Mouse (Mus musculus) hindbrain, embryonic 14.5 days (tissue): ENCODE measurements around the gene Fbxw5. TPM values are rescaled to one million over a fixed set of nuclear protein-coding genes. Genes with fewer than 3 reads are reported as not detected.

Experiments
- ATAC-seq: fragments of 200-750 bp; cut with Nextera tagmentation; 2 replicates; pipeline ENCODE4 v1.8.0; 2017; ENCODE audit warnings: moderate number of reproducible peaks, mild to moderate bottlenecking, moderate TSS enrichment, moderate library complexity; ENCODE audit not compliant: low FRiP score
- DNase-seq: peaks from one replicate; pipeline ENCODE4 v3.0.0-alpha.2; 2015; ENCODE audit warnings: low spot score
- H3K27ac ChIP-seq: fragments of 300-500 bp; sonication (generic); 2 replicates; pipeline ENCODE4 v1.5.1; 2014; ENCODE audit warnings: mild to moderate bottlenecking, moderate library complexity
- H3K27me3 ChIP-seq: fragments of 300-500 bp; sonication (generic); 2 replicates; pipeline ENCODE4 v1.6.1; 2014; ENCODE audit warnings: mild to moderate bottlenecking, low read length, mixed read lengths; ENCODE audit not compliant: control insufficient read depth, insufficient read depth
- H3K36me3 ChIP-seq: fragments of 300-500 bp; sonication (generic); replicated peaks from 2 replicates; pipeline ENCODE4 v1.6.1; 2014; ENCODE audit not compliant: control insufficient read depth, insufficient read depth
- H3K4me1 ChIP-seq: fragments of 300-500 bp; sonication (generic); replicated peaks from 2 replicates; pipeline ENCODE4 v1.6.1; 2014; ENCODE audit warnings: antibody characterized with exemption, low read length, mixed read lengths; ENCODE audit not compliant: control insufficient read depth, insufficient read depth
- H3K4me2 ChIP-seq: fragments of 300-500 bp; sonication (generic); replicated peaks from 2 replicates; pipeline ENCODE4 v1.6.1; 2014; ENCODE audit warnings: mild to moderate bottlenecking, moderate library complexity
- H3K4me3 ChIP-seq: fragments of 300-500 bp; sonication (generic); replicated peaks from 2 replicates; pipeline ENCODE4 v1.5.1; 2014; ENCODE audit warnings: mild to moderate bottlenecking, low read length
- H3K9ac ChIP-seq: fragments of 300-500 bp; sonication (generic); 2 replicates; pipeline ENCODE4 v1.6.1; 2014
- H3K9me3 ChIP-seq: fragments of 300-500 bp; sonication (generic); 2 replicates; pipeline ENCODE4 v1.6.1; 2016; ENCODE audit warnings: low read length; ENCODE audit not compliant: control insufficient read depth
- WGBS: fragments of 180-500 bp; shearing (Covaris S2); extraction: QIAGEN DNeasy Blood & Tissue Kit; methylation state at CpG from one replicate; pipeline ENCODE4 v1.1.7; 2014; 5-methylcytosine and 5-hydroxymethylcytosine counted together
- polyA plus RNA-seq: library from polyadenylated mRNA; unstranded; fragments of >200 nt; fragmentation: Nextera tagmentation; extraction: Ambion mirVana; gene quantifications from 2 replicates; pipeline ENCODE4 v1.2.1, GENCODE M21; 2014

Gene Fbxw5
- polyA plus RNA-seq, 1 experiment from 2014 or later: 116 TPM

GRCm38 (mm10) chr2:25493476-25493961 lies 7.0 kb upstream of the Fbxw5 start, which contains the start of gene Lcn12:
Lcn12 (minus strand) TSS chr2:25493911.
- Histone ChIP-seq H3K27me3 (no peaks in the 10 kb centered on the region), H3K4me2 (no peak within 1 kb of the TSS), H3K27ac (no peak within 1 kb of the TSS), H3K36me3 (no peaks in the 10 kb centered on the region), H3K4me3 (no peak within 1 kb of the TSS), H3K4me1 (no peaks in the 10 kb centered on the region), H3K9ac (no peak within 1 kb of the TSS), H3K9me3 (no peaks in the 10 kb centered on the region)
- 89% methylated on average over 5 of the region's 5 CpGs for WGBS
- ATAC-seq (no peak), DNase-seq (no peak)

GRCm38 (mm10) chr2:25496462-25496861 lies 4.1 kb upstream of the Fbxw5 start:
- 48% methylated on average over 4 of the region's 4 CpGs for WGBS
- DNase-seq (peak; percentile 40), ATAC-seq (no peak)
- Histone ChIP-seq H3K36me3 (no peaks in the 10 kb centered on the region), H3K27ac (no peak overlapping the region), H3K27me3 (no peaks in the 10 kb centered on the region), H3K4me3 (no peak overlapping the region), H3K9me3 (no peaks in the 10 kb centered on the region), H3K4me2 (no peak overlapping the region), H3K4me1 (peaks cover 3% of the 10 kb centered on the region), H3K9ac (no peak overlapping the region)

- H3K9me3 ChIP-seq: no peaks in the 10 kb centered on the region
- ATAC-seq: no peak
- H3K4me3 ChIP-seq: no peak overlapping the region
- no peak overlapping the region for H3K4me2 ChIP-seq
- H3K9ac ChIP-seq: no peak overlapping the region
- WGBS: 58% methylated on average over 6 of the region's 6 CpGs
- H3K36me3 ChIP-seq: peaks cover 6% of the 10 kb centered on the region; the same call in 1 of the 2 replicates
- DNase-seq: no peak
- no peaks in the 10 kb centered on the region for H3K27me3 ChIP-seq
- H3K4me1 ChIP-seq: peaks cover 11% of the 10 kb centered on the region
- peak overlapping the region; percentile 43; the same call in 1 of the 2 replicates for H3K27ac ChIP-seq
Observed at GRCm38 (mm10) chr2:25497846-25498575, 2.5 kb upstream of the Fbxw5 start.

GRCm38 (mm10) chr2:25498622-25499478 lies 1.7 kb upstream of the Fbxw5 start:
- Histone ChIP-seq H3K4me3 (no peak overlapping the region), H3K9ac (no peak overlapping the region), H3K4me1 (peaks cover 11% of the 10 kb centered on the region), H3K27me3 (no peaks in the 10 kb centered on the region), H3K4me2 (no peak overlapping the region), H3K27ac (no peak overlapping the region), H3K36me3 (peaks cover 14% of the 10 kb centered on the region), H3K9me3 (no peaks in the 10 kb centered on the region)
- WGBS: 73% methylated on average over 15 of the region's 15 CpGs
- no peak for ATAC-seq
- DNase-seq: no peak

- DNase-seq (no peak), ATAC-seq (peak; percentile 41; the same call in 1 of the 2 replicates)
- Histone ChIP-seq H3K36me3 (peaks cover 27% of the 10 kb centered on the region), H3K9me3 (no peaks in the 10 kb centered on the region), H3K27me3 (no peaks in the 10 kb centered on the region), H3K9ac (peak overlapping the region; percentile 32; the same call in 1 of the 2 replicates), H3K27ac (0 out of 2 replicates have a peak overlapping the region, but pooled peaks have one; percentile 34), H3K4me1 (peaks cover 11% of the 10 kb centered on the region), H3K4me2 (peak overlapping the region; percentile 50), H3K4me3 (peak overlapping the region; percentile 71)
- 69% methylated on average over 6 of the region's 6 CpGs for WGBS
Observed at GRCm38 (mm10) chr2:25500071-25500575, 427 bp upstream of the Fbxw5 start.

GRCm38 (mm10) chr2:25501593-25502486 lies 1.3 kb downstream of the Fbxw5 start, which contains the start of gene C8g:
C8g (minus strand) TSS chr2:25501719.
- peak within 1 kb of the TSS; percentile 97 for H3K4me2 ChIP-seq
- peaks cover 37% of the 10 kb centered on the region for H3K36me3 ChIP-seq
- no peaks in the 10 kb centered on the region for H3K27me3 ChIP-seq
- 81% methylated on average over 20 of the region's 20 CpGs for WGBS
- no peaks in the 10 kb centered on the region for H3K9me3 ChIP-seq
- DNase-seq (no peak), ATAC-seq (no peak; the same call in 1 of the 2 replicates)
- H3K4me3 ChIP-seq: peak within 1 kb of the TSS; percentile 71
- peaks cover 11% of the 10 kb centered on the region for H3K4me1 ChIP-seq
- H3K27ac ChIP-seq: peak within 1 kb of the TSS; percentile 72
- H3K9ac ChIP-seq: peak within 1 kb of the TSS; percentile 92

- peaks cover 37% of the 10 kb centered on the region for H3K36me3 ChIP-seq
- H3K9ac ChIP-seq: no peak overlapping the region
- no peak overlapping the region for H3K4me2 ChIP-seq
- WGBS: 95% methylated on average over 3 of the region's 3 CpGs
- H3K9me3 ChIP-seq: no peaks in the 10 kb centered on the region
- H3K4me3 ChIP-seq: no peak overlapping the region
- H3K27me3 ChIP-seq: no peaks in the 10 kb centered on the region
- DNase-seq (no peak), ATAC-seq (no peak)
- peaks cover 11% of the 10 kb centered on the region for H3K4me1 ChIP-seq
- no peak overlapping the region for H3K27ac ChIP-seq
Observed at GRCm38 (mm10) chr2:25502726-25503125, 2.2 kb downstream of the Fbxw5 start.

GRCm38 (mm10) chr2:25504538-25504937 lies 4.0 kb downstream of the Fbxw5 start:
- Histone ChIP-seq H3K9ac (no peak overlapping the region), H3K4me1 (peaks cover 11% of the 10 kb centered on the region), H3K36me3 (peaks cover 37% of the 10 kb centered on the region), H3K9me3 (no peaks in the 10 kb centered on the region), H3K4me2 (no peak overlapping the region), H3K27ac (no peak overlapping the region), H3K27me3 (no peaks in the 10 kb centered on the region), H3K4me3 (no peak overlapping the region)
- no peak for ATAC-seq
- 92% methylated on average over 19 of the region's 19 CpGs for WGBS
- DNase-seq: no peak
